Mouse (Mus musculus): ENCODE data around the gene Elavl1.
"Not testable (repeated sequence)": the region's sequence is repeated elsewhere in the genome, so short reads cannot be mapped to it uniquely, and the experiment has no call there.

The Elavl1 gene

DNA sequence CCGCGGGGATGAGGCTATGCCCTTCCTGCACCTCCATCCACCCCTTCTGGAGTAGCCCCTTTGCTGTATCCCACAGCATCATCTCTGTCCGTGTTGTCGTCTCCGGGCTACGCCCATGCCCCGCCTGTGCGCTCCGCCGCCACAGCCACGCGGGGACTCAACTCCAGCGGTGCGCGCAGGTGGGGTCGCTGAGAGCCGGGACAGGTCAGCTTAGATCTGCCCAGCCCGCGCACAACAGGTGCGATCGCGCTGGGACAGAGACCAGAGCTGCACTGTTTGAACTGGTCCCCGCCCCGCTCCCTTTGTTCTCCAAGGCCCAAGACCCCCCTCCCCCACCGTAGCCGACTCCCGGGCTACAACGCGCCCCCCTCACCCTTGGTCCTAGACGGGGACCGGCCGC is 66.5 kb downstream of the Elavl1 start:
- DNase-seq (ENCODE audit: low read depth, low spot score) = no peak

DNA sequence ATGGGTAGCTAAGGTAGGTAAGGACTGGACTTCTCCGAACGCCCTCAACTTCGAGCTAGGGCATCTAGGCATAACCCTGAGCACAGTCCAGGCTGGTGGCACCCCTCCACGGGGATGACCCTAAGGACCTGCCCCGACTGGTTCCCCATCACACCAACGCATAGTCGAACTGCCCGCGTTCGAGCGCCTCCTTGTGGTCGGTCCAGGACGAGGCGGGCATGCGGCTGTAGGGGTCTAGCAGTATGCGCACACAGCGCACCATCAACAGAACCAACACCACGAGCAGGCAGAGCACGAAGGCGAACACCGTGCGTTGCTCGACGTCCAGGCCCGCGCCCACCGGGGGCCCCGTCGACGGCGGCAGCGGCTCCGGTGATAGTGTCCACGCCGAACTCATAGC is 67.0 kb downstream of the Elavl1 start:
- DNase-seq (ENCODE audit: low read depth, low spot score) = peak; percentile 83

DNA sequence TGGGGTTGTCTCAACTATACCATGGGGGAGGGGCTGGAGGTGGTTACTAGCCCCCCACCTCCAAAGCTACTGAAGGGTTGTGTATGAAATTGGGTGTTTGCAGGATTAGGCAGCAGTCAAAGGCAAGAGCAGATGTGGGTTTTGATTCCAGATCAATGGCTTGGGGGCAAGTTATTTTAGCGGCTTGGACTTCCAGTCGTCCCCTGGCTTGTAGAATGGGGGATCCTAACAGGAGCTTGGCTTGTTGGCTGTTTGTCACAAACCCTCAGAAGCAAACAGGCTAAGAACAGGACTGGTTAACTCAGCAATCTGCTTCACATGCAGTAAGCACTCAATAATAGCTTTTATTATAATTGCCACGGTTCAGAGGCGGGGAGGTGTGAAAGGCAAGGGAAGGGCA is 67.9 kb downstream of the Elavl1 start:
- no peak for DNase-seq (ENCODE audit: low read depth, low spot score)

DNA sequence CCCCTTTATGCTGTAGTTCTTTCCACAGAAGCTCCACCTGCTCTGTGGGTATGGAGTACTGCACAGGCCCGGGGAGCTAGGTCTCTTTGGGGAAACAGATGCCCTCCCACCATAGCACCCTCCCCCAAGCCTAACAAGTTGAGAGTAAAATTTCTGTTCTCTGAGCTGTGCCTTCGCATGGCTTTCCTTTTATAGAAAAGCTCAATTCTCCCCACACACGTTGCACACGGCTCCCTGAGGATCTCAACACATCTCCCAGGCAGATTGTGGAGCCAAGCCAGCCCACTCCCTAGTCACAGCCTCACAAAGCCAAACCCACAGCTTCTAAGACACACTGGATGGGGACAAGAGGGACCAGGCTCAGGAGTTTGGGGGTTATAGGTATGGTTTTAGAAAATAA is 68.3 kb downstream of the Elavl1 start:
- DNase-seq (ENCODE audit: low read depth, low spot score) = no peak

DNA sequence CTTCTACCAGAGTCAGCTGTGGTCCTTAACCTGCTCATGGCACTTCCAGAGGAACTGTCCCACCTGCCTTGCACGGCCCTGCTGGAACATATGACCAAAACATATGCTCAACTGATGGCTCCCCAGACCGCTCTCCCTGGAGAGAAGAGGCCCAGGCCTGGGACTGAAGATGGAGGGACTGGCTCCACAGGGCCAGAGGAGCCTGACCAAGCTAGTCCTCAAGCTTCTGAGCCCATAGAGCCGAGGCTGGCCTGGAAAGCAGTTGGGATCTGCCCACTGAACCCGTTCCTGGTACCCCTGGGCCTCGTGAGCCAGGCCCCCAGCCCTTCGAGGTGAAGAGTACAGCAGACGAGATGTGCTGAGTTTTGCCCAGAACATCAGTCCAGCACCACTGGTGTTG is 69.7 kb downstream of the Elavl1 start:
- not testable (repeated sequence) for DNase-seq (ENCODE audit: low read depth, low spot score)

DNA sequence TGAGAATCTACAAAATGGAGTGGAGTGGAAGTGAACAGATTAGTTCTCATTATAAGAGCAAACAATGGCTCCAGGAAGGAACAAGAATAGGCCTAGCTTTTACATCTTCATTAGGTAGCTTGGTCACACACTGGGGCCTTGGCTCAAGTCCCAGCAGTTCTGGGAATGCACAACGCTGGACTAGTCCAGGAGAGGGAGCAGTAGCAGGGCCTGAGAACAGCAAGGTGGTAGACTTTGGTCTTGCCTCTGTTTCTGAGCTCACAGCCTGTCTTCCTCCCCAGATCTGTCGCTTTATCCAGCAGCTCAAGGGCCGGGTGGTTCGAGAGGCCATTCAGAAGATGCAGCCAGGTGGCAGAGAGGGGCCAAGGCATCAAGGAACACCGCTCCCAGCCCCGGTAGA is 71.2 kb downstream of the Elavl1 start:
- no peak for DNase-seq (ENCODE audit: low read depth, low spot score)

DNA sequence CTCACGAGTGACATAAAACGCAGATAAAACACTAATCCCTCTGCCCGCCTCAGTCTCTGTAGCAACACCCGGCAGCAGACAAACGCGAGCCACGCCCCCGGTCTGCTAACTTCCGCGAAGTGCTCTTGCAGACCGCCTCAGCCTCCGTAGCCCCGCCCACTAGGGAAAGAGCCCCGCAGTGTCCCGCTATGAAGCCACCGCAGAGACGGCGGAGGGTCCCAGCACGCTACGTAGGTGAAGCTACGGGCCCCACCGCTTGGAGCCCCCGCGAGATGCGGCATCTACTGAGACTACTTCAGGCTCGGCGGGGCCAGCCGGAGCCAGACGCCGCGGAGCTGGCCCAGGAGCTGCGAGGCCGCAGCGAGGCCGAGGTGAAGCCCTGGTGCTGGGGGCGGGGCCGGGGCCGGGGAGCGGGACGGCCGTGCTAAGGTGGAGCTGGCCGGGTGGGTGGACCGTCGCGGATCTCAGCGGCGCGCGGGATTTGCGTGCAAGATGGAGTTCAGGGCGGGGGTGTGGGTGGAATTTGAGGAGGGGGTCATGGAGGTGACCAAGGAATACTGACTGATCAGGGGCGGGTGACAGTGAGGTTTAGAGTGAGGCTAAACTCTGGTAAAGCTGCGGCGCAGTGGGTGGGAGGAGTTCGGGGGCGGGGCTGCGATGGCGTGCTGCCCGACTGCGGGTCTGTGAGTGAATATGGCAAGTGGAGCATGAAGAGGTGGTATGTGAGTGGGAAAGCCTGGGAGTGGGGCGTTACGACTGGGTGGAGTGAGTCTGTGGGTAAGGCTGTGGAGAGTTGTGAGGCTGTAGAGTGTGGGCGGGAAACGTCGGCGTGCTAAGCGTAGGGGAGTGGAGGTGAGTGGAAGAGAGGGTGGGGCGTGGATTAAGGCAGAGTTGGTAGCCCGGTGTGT is 72.0 kb downstream of the Elavl1 start, which contains the start of gene Snapc2:
TSS of gene Snapc2 (plus strand) at position 147 of the 908 bp plus-strand sequence.
- DNase-seq (ENCODE audit: low read depth, low spot score) = peak; percentile 98

DNA sequence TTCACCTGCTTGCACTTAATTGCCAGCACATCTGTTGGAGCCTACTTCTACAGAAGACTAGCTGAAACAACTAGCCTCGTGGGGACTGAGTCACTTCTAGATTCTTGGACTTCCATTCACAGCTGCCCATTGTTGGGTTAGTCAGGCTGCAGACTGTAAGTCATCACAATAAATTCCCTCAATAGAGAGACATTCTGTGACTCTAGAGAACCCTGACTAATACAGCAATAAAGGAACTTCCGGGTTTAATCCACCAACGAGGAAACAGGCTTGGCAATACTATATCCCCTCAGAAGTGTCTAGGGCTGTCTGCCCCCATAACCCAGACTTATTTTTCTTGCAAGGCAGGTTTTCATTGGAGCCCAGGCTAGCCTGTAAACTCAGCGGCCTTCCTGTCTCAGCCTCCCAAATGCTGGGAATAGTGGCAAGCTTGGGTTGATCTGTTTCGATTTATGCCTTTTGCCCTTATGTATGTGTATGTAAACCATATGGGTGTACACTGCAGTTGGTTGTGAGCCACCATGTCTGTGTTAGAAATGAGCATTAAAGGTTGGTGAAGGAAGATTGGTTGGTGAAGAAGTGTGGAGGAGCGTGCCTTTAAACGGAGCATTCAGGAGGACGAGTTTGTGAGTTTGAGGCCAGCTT is 73.0 kb downstream of the Elavl1 start:
- no peak for DNase-seq (ENCODE audit: low read depth, low spot score)

DNA sequence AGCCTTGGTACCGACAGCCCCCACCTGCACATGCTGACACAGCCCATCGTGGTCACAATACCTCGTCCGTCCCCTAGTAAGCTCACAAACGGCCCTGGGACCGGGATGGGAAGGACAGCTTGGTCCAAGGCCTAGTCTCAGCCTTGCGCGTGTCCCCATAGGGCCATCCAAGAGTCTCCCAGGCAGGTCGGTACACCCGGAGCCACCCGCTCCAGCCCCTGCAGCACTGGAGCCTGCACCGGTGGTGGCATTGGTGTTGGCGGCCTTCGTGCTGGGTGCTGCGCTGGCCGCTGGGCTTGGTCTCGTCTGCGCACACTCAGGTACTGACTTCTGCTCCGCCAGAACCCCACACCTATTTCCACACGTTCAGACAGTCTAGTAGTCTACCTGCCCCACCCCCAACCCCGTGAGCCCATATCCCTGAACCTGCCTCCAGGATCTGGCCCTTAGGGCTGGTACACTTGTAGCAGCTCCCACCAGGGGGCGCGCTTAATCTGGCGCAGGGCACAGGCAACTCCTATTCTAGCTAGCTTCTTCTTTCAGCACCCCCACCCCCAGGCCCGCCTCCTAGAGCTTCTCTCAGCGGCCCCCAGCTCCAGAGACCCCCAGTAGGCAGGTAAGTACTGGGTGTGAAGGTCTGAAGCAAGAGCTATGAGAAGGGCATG is 74.8 kb downstream of the Elavl1 start:
- peak; percentile 92 for DNase-seq (ENCODE audit: low read depth, low spot score)

DNA sequence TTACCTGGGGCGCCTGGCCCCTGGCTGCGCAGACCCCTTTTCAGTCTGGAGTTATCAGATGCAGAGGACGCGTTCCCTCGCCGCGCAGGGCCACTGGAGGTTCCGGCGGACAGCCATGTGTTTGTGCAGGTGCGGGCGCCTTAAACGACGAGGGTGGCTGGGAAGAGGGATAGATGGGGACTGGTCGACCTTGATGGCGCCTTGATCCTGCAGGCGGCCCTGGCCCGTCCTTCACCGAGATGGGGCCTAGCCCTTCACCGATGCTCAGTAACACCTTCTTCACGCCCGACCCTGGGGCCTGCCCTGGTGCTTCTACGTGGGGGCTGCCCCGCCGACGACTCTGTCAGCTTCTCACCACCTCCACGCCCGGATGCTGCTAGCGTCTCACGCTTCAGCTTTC is 76.0 kb downstream of the Elavl1 start:
- DNase-seq (ENCODE audit: low read depth, low spot score) = no peak

DNA sequence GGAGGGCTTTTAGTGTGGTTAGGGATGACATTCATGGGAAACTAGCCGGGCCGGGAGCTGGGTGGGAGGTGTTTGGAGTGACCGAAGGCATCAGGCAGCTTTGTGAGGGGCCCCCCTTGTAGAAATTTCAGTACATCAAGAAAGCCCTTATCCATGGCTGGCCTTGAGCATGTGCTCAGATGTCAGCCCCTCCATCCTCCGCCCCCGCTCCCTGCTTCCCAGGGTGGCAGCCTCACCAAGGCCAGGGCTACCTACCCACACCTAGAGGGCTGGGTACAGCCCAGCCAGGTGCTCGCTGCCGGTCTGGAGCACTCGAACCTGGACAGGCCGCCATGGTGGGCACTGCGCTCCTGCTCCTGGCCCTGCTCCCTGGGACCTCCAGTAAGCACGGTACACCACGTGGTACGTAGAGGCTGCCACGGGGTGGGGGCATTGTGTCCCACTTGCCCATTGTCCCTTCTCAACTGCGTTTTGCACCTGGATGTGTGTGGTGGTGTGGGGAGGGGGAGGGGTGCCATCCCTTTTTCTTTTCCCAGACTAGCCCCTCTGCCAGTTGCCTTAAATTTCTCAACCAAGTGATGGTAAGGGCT is 77.2 kb downstream of the Elavl1 start, which contains the start of gene Tgfbr3l:
TSS of gene Tgfbr3l (plus strand) at position 264 of the 590 bp plus-strand sequence.
- no peak for DNase-seq (ENCODE audit: low read depth, low spot score)

DNA sequence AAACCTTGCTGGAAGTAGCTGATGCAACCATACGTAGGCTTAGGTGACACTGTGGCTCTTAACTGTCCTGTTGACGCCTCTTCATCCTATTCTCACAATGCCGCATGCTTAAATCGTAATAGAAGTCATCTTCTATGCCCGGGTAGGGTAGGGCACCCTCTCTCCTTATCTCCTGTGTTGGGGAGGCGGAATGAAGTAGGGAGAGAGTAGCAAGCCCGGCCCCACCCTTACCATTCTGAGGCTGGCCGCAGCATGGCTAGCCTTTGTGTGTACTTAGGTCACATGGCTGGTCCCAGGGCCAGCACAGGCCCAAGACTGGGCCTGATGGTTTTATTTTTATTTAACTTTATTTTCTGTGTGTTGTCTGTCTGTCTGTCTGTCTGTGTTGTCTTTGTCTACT is 78.0 kb downstream of the Elavl1 start:
- DNase-seq (ENCODE audit: low read depth, low spot score) = no peak

DNA sequence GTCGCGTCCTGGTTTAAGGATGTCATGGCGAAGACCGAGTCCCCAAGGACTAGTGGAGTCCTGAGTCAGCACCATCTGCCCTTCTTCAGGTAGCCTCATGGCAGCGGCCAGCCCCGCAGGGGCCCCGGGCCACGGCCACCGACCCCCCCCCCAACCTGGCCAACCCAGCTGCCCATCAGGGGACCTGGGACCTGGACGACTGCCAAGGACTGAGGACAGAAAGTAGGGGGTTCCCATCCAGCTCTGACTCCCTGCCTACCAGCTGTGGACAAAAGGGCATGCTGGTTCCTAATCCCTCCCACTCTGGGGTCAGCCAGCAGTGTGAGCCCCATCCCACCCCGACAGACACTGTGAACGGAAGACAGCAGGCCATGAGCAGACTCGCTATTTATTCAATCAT is 79.5 kb downstream of the Elavl1 start:
- DNase-seq (ENCODE audit: low read depth, low spot score) = no peak

DNA sequence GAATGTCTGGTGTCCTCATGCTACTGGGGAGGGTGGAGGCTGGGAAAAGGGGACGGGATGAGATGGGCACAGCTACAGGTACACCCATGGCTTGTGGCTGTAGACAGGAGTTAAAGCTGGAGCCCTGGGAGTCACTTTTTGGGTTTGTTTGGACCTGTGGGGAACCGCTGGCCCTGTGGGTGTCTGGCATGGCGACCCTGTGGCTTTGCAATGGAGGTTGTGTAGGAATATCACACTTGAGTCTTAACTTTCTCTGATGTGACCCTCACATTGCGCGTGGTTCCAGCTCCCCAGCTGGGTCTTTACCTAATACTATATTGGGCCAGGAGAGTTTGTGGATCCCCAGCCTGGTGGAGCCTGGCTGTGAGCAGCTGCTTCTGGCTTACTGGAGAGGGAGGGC is 80.2 kb downstream of the Elavl1 start:
- DNase-seq (ENCODE audit: low read depth, low spot score) = no peak

DNA sequence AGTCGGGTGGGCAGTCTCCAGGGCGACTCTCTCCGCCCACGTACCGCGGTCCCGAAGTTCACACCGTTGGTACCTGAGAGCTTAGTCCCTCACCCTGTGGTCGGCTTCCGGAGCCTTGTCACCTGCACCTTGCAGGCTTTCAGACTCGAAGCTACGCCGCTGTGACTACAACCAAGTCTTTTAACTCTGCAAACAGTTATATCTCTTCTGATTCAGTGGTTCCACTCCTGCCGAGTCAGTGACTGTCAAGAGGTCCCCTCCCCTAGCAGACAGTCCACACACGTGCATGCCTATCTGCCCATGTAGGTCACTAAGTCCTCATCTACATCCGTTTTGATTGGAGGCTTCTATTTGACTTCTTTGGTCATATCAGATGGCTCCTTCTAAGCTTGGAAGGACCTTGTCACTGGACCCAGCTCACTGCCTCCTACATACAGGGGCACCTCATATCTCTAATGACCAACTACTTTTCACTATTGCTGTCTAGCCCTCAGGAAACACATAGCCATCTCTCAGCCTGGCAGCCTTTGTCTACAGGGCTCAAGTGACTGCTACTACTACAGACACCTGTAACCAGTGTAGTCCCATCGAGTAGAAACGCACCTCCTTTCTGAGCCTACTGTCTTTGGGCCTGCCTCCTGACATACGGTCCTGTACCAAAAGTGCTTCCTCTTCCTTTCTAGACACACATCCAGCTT is 85.9 kb downstream of the Elavl1 start:
- no peak for DNase-seq (ENCODE audit: low read depth, low spot score)

DNA sequence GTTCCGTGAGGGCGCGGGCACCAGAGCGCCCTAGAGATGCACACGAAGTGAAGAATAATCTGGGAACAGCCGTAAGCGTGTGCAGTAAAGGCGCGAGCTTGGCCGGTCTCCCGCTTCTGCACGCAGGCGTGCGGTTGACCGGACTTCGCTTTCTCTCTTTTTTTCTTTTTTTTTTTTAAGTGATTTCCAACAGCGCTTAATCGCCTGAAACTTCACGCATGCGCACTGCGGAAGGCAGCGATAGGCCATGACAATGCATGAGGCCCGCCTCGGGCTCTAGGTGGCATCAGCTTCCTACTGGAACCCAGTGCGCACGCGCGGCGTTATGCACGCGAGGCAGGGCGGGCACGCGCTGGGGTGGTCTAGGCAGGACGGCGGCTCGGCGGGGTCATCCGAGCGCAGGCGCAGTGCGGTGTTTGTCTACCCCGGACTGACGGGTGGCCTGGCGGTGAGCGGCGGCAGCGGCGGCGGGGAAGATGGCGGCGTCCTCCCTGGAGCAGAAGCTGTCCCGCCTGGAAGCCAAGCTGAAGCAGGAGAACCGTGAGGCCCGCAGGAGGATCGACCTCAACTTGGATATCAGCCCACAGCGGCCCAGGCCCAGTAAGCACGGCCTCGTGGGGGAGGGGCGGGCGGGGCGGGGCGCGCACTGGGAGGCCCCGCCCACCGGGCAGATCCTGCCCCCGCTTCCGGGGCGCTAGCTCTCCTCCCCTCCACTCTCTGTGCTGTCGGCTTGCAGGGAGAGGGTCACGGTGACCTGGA is 86.6 kb downstream of the Elavl1 start, which contains the start of the genes Map2k7 and Gm49320:
TSS of gene Map2k7 (plus strand) at position 307 of the 759 bp plus-strand sequence.
TSS of gene Gm49320 (plus strand) at position 432 of the 759 bp plus-strand sequence.
- DNase-seq (ENCODE audit: low read depth, low spot score) = peak; percentile 100

DNA sequence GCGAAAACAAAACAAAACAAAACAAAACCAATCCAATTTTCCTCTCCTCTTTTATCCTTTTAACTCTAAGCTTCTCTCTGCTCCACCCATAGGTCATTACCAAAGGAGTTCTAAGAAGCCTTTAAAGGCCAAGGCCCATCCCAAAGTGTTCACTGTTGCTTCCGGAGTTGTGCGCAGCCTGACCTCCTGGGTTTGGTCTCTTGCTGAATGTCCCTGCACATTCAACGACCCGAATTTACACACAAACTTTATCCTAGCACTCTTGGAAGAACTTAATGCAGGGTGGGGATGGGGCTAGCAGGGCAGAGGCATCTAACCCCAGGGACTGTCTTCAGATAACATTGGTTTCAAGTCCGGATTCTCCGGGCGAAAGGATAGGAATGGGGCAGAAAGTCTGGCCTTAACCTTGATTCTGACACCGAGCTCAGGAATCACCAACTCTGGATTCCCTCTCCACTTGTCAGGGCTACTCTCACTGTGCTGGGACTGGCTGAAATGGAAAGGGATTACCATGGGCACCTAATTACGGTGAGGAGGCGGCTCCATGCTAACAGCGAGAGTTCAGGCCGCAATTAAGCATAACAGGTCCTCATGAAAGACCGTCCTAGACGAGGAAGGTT is 87.3 kb downstream of the Elavl1 start:
- no peak for DNase-seq (ENCODE audit: low read depth, low spot score)

Data from CD4-positive, CD25-positive, alpha-beta regulatory T cell, adult 2 months (primary cell).